ENCODE assay signal across 23 mouse cellular contexts in the genomic region with DNA sequence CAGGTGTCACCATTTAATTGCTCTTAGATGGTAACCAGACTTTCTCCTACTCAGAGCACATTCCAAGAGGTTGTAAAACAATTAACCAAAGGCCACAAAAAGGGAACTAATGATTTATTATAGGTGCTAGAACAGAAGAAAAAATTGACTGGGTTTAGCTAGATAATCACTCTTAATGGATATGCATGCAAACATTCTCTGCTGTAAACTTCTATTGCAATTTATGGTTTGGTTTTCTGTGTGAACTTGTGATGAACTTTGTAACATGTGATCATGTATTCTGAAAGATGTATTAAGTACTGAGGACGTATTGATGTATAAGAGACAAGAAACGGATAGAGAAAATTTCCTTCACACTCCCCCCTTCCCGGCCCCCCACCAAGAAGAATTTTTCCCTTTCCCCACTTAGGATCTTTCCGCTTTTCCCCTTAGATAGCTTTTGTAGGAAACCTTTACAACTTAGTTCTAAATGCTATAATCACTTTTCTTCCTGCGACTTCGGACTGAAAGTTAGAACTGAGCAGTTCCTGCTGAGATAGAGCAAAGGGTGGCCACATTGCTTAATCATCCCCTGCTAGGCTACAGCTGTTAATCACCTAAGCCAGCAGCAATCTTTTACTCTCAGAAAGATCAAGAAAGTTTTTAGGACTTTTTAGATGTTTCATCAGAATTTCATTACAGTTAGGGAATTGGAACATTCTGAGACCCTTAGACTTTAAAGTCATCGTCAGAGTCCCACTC. TPM values are rescaled to one million over a fixed set of nuclear protein-coding genes. Genes with fewer than 3 reads are reported as not detected.
DNase-seq lines count a peak whose midpoint lies in the region; ATAC-seq and TF ChIP-seq lines count a peak whose summit lies in the region.
"Had no signal": no experiment of that assay in that cellular context is flagged by ENCODE, and none has a peak within 500 bp of the region (broad histone marks: within the 10 kb centered on the region; RNA-seq: fewer than 3 reads in every experiment).

No protein-coding gene starts in this region.

- no peak overlapping the region for H3K4me3 ChIP-seq in kidney, embryonic 14.5 days (ENCODE audit: low read length)
- no peak overlapping the region for H3K4me3 ChIP-seq in kidney, postnatal 0 days (replicated peaks; ENCODE audit: low read depth, low read length)
- H3K4me3 ChIP-seq in intestine, postnatal 0 days (ENCODE audit: low read depth, low read length), result no peak overlapping the region
- H3K4me3 ChIP-seq: embryonic facial prominence, embryonic 10.5 days; embryonic facial prominence, embryonic 12.5 days; forebrain, embryonic 13.5 days; forebrain, embryonic 15.5 days had no signal

- 29% methylated on average over 7 of the region's 7 CpGs for WGBS in kidney, embryonic 14.5 days
- 34% methylated on average over 7 of the region's 7 CpGs for WGBS in kidney, postnatal 0 days
- 9% methylated on average over 7 of the region's 7 CpGs for WGBS in intestine, postnatal 0 days

- H3K4me2 ChIP-seq in kidney, embryonic 14.5 days (replicated peaks; ENCODE audit: low read depth, low read length), result no peak overlapping the region
- no peak overlapping the region for H3K4me2 ChIP-seq in kidney, postnatal 0 days (ENCODE audit: low read length)
- 0 out of 2 replicates have a peak overlapping the region, but pooled peaks have one; percentile 3 for H3K4me2 ChIP-seq in intestine, postnatal 0 days (replicated peaks; ENCODE audit: low read depth)
- H3K4me2 ChIP-seq: embryonic facial prominence, embryonic 12.5 days; forebrain, embryonic 13.5 days; forebrain, embryonic 15.5 days had no signal

- no peaks in the 10 kb centered on the region for H3K9me3 ChIP-seq in kidney, embryonic 14.5 days (ENCODE audit: control insufficient read depth, low read length)
- no peaks in the 10 kb centered on the region for H3K9me3 ChIP-seq in kidney, postnatal 0 days (replicated peaks; ENCODE audit: low read length)
- H3K9me3 ChIP-seq in intestine, postnatal 0 days (ENCODE audit: control insufficient read depth), result no peaks in the 10 kb centered on the region
- H3K9me3 ChIP-seq: embryonic facial prominence, embryonic 10.5 days; embryonic facial prominence, embryonic 12.5 days; forebrain, embryonic 13.5 days; forebrain, embryonic 15.5 days; G1E had no signal

- TF ChIP-seq CTCF in kidney, postnatal 0 days (IDR thresholded peaks at IDR 0.05; ENCODE audit: low read depth), result no peak
- TF ChIP-seq CTCF in intestine, postnatal 0 days (IDR thresholded peaks at IDR 0.05; ENCODE audit: low read depth), result no peak

- peak overlapping the region; percentile 9; the same call in 1 of the 2 replicates for H3K27ac ChIP-seq in kidney, embryonic 14.5 days (ENCODE audit: low read depth, low read length)
- no peak overlapping the region for H3K27ac ChIP-seq in kidney, postnatal 0 days
- no peak overlapping the region for H3K27ac ChIP-seq in intestine, postnatal 0 days (ENCODE audit: low read depth, low read length)
- H3K27ac ChIP-seq: embryonic facial prominence, embryonic 10.5 days; embryonic facial prominence, embryonic 12.5 days; forebrain, embryonic 13.5 days; forebrain, embryonic 15.5 days had no signal

- no peaks in the 10 kb centered on the region for H3K4me1 ChIP-seq in kidney, embryonic 14.5 days (ENCODE audit: control insufficient read depth, insufficient read depth, low read length)
- H3K4me1 ChIP-seq in kidney, postnatal 0 days (replicated peaks; ENCODE audit: insufficient read depth, low read length), result no peaks in the 10 kb centered on the region
- H3K4me1 ChIP-seq in intestine, postnatal 0 days (replicated peaks; ENCODE audit: control insufficient read depth, insufficient read depth, low read length), result no peaks in the 10 kb centered on the region
- H3K4me1 ChIP-seq: embryonic facial prominence, embryonic 10.5 days; embryonic facial prominence, embryonic 12.5 days had no signal

- H3K9ac ChIP-seq in kidney, embryonic 14.5 days (ENCODE audit: low read depth, low read length), result no peak overlapping the region
- H3K9ac ChIP-seq in kidney, postnatal 0 days (ENCODE audit: low read depth, low read length), result no peak overlapping the region
- H3K9ac ChIP-seq in intestine, postnatal 0 days (ENCODE audit: low read depth, low read length), result no peak overlapping the region
- H3K9ac ChIP-seq: embryonic facial prominence, embryonic 12.5 days; forebrain, embryonic 13.5 days; forebrain, embryonic 15.5 days had no signal

- no peaks in the 10 kb centered on the region for H3K27me3 ChIP-seq in kidney, embryonic 14.5 days (ENCODE audit: control insufficient read depth, insufficient read depth, low read length)
- no peaks in the 10 kb centered on the region for H3K27me3 ChIP-seq in kidney, postnatal 0 days (ENCODE audit: insufficient read depth, low read length)
- H3K27me3 ChIP-seq in intestine, postnatal 0 days (replicated peaks; ENCODE audit: control insufficient read depth, insufficient read depth, low read length), result peaks cover 23% of the 10 kb centered on the region; the same call in 1 of the 2 replicates
- H3K27me3 ChIP-seq: embryonic facial prominence, embryonic 12.5 days; forebrain, embryonic 13.5 days; forebrain, embryonic 15.5 days had no signal

- no peak for DNase-seq in kidney, postnatal 25 days
- DNase-seq in kidney, postnatal 0 days (ENCODE audit: low spot score), result peak; percentile 67
- no peak for DNase-seq in kidney, postnatal 36 days
- no peak for DNase-seq in lung, postnatal 25 days (ENCODE audit: low spot score)
- DNase-seq: adrenal gland, adult 8-10 months; adrenal gland, postnatal 14 days; adrenal gland, postnatal 36 days; B cell, adult 2 months; cerebellum, adult 11-12 months; cerebellum, adult 2 months; cerebellum, adult 9-10 months; cerebellum, postnatal 10 days; cerebellum, postnatal 25 days had no signal

- no peak for ATAC-seq in kidney, embryonic 14.5 days (ENCODE audit: low FRiP score, low TSS enrichment)
- no peak for ATAC-seq in kidney, postnatal 0 days (replicated peaks; ENCODE audit: low FRiP score, low read depth)
- peak; percentile 57 for ATAC-seq in intestine, postnatal 0 days
- ATAC-seq: activated CD4-positive, CD25-positive, alpha-beta regulatory T cell, adult 4 months; CD4-positive, CD25-positive, alpha-beta regulatory T cell, adult 4 months; forebrain, embryonic 13.5 days; forebrain, embryonic 15.5 days; Patski had no signal

- H3K36me3 ChIP-seq in kidney, embryonic 14.5 days (ENCODE audit: control insufficient read depth, insufficient read depth, low read length), result no peaks in the 10 kb centered on the region
- H3K36me3 ChIP-seq in kidney, postnatal 0 days (ENCODE audit: insufficient read depth, low read length), result no peaks in the 10 kb centered on the region
- H3K36me3 ChIP-seq in intestine, postnatal 0 days (ENCODE audit: control insufficient read depth, insufficient read depth), result no peaks in the 10 kb centered on the region
- H3K36me3 ChIP-seq: embryonic facial prominence, embryonic 10.5 days; embryonic facial prominence, embryonic 12.5 days; forebrain, embryonic 15.5 days; G1E had no signal

RNA-seq across cellular contexts. Expression of a gene that starts 5.3 kb away (rescaled TPM):
- polyA plus RNA-seq in kidney, embryonic 14.5 days (2014; fragmentation: Nextera tagmentation; extraction: Ambion mirVana), result 7.1 and 9.8 TPM in 2 replicates
- polyA plus RNA-seq in kidney, postnatal 0 days (2015; fragmentation: Nextera tagmentation; extraction: Ambion mirVana), result 11.7 and 13.9 TPM in 2 replicates
- polyA plus RNA-seq in intestine, postnatal 0 days (2015; fragmentation: Nextera tagmentation; extraction: Ambion mirVana), result 10.5 TPM in 2 replicates

RNA-seq across cellular contexts. Expression of a gene that starts 22.2 kb away (rescaled TPM):
- 20.5 and 23.3 TPM in 2 replicates for polyA plus RNA-seq in kidney, embryonic 14.5 days (2014; fragmentation: Nextera tagmentation; extraction: Ambion mirVana)
- 37.3 and 37.9 TPM in 2 replicates for polyA plus RNA-seq in kidney, postnatal 0 days (2015; fragmentation: Nextera tagmentation; extraction: Ambion mirVana)
- 11.0 and 11.4 TPM in 2 replicates for polyA plus RNA-seq in intestine, postnatal 0 days (2015; fragmentation: Nextera tagmentation; extraction: Ambion mirVana)
- polyA plus RNA-seq: activated CD4-positive, CD25-positive, alpha-beta regulatory T cell, adult 4 months; CD4-positive, CD25-positive, alpha-beta regulatory T cell, adult 4 months; Patski had no signal
